Mouse (Mus musculus): Measurements from ENCODE around the gene Cyb5d1. TPM values are rescaled to one million over a fixed set of nuclear protein-coding genes. Genes with fewer than 3 reads are reported as not detected.

The Cyb5d1 gene
- total RNA-seq, 2 experiments from 2014 or later, result 16.2 to 41.7 TPM

- ATAC-seq (replicated peaks; ENCODE audit: low FRiP score, low TSS enrichment, poor library complexity, severe bottlenecking), result no peak
Observed at GRCm38 (mm10) chr11:69388680-69389079, 6.8 kb downstream of the Cyb5d1 start.

- ATAC-seq (replicated peaks; ENCODE audit: low FRiP score, low TSS enrichment, poor library complexity, severe bottlenecking), result no peak
Observed at GRCm38 (mm10) chr11:69386758-69387157, 8.7 kb downstream of the Cyb5d1 start.

GRCm38 (mm10) chr11:69384979-69385378 lies 10.5 kb downstream of the Cyb5d1 start:
- no peak for ATAC-seq (replicated peaks; ENCODE audit: low FRiP score, low TSS enrichment, poor library complexity, severe bottlenecking)

GRCm38 (mm10) chr11:69382478-69383105 lies 12.8 kb downstream of the Cyb5d1 start:
- no peak for ATAC-seq (replicated peaks; ENCODE audit: low FRiP score, low TSS enrichment, poor library complexity, severe bottlenecking)

GRCm38 (mm10) chr11:69381356-69381755 lies 14.1 kb downstream of the Cyb5d1 start:
- no peak for ATAC-seq (replicated peaks; ENCODE audit: low FRiP score, low TSS enrichment, poor library complexity, severe bottlenecking)

- no peak for ATAC-seq (replicated peaks; ENCODE audit: low FRiP score, low TSS enrichment, poor library complexity, severe bottlenecking)
Observed at GRCm38 (mm10) chr11:69379600-69379999, 15.8 kb downstream of the Cyb5d1 start.

- ATAC-seq (replicated peaks; ENCODE audit: low FRiP score, low TSS enrichment, poor library complexity, severe bottlenecking), result no peak
Observed at GRCm38 (mm10) chr11:69377766-69378165, 17.7 kb downstream of the Cyb5d1 start.

- no peak for ATAC-seq (replicated peaks; ENCODE audit: low FRiP score, low TSS enrichment, poor library complexity, severe bottlenecking)
Observed at GRCm38 (mm10) chr11:69375646-69376045, 19.8 kb downstream of the Cyb5d1 start.

GRCm38 (mm10) chr11:69373223-69373965 lies 22.0 kb downstream of the Cyb5d1 start:
- ATAC-seq (replicated peaks; ENCODE audit: low FRiP score, low TSS enrichment, poor library complexity, severe bottlenecking), result peak; percentile 76

GRCm38 (mm10) chr11:69372780-69373170 lies 22.7 kb downstream of the Cyb5d1 start:
- ATAC-seq (replicated peaks; ENCODE audit: low FRiP score, low TSS enrichment, poor library complexity, severe bottlenecking), result no peak

GRCm38 (mm10) chr11:69372056-69372779 lies 23.2 kb downstream of the Cyb5d1 start:
- ATAC-seq (replicated peaks; ENCODE audit: low FRiP score, low TSS enrichment, poor library complexity, severe bottlenecking), result peak; percentile 59

- ATAC-seq (replicated peaks; ENCODE audit: low FRiP score, low TSS enrichment, poor library complexity, severe bottlenecking), result peak; percentile 16; the same call in 1 of the 2 replicates
Observed at GRCm38 (mm10) chr11:69371601-69372000, 23.8 kb downstream of the Cyb5d1 start.

- no peak for ATAC-seq (replicated peaks; ENCODE audit: low FRiP score, low TSS enrichment, poor library complexity, severe bottlenecking)
Observed at GRCm38 (mm10) chr11:69370817-69371215, 24.6 kb downstream of the Cyb5d1 start.

- ATAC-seq (replicated peaks; ENCODE audit: low FRiP score, low TSS enrichment, poor library complexity, severe bottlenecking), result no peak
Observed at GRCm38 (mm10) chr11:69369990-69370816, 25.2 kb downstream of the Cyb5d1 start.

- no peak for ATAC-seq (replicated peaks; ENCODE audit: low FRiP score, low TSS enrichment, poor library complexity, severe bottlenecking)
Observed at GRCm38 (mm10) chr11:69369215-69369989, 26.0 kb downstream of the Cyb5d1 start, which contains the start of gene Chd3. Chd3 (minus strand) TSS chr11:69369406.

- no peak for ATAC-seq (replicated peaks; ENCODE audit: low FRiP score, low TSS enrichment, poor library complexity, severe bottlenecking)
Observed at GRCm38 (mm10) chr11:69368356-69369214, 26.8 kb downstream of the Cyb5d1 start.

- ATAC-seq (replicated peaks; ENCODE audit: low FRiP score, low TSS enrichment, poor library complexity, severe bottlenecking), result no peak
Observed at GRCm38 (mm10) chr11:69367616-69368355, 27.6 kb downstream of the Cyb5d1 start.
